Mouse (Mus musculus) brain, adult 2 months (tissue): ENCODE results near the gene Dagla.

Experiments
- DNase-seq: peaks from one replicate; pipeline ENCODE4 v3.0.0; 2011; ENCODE audit warnings: low read depth, low spot score

The Dagla gene

DNA sequence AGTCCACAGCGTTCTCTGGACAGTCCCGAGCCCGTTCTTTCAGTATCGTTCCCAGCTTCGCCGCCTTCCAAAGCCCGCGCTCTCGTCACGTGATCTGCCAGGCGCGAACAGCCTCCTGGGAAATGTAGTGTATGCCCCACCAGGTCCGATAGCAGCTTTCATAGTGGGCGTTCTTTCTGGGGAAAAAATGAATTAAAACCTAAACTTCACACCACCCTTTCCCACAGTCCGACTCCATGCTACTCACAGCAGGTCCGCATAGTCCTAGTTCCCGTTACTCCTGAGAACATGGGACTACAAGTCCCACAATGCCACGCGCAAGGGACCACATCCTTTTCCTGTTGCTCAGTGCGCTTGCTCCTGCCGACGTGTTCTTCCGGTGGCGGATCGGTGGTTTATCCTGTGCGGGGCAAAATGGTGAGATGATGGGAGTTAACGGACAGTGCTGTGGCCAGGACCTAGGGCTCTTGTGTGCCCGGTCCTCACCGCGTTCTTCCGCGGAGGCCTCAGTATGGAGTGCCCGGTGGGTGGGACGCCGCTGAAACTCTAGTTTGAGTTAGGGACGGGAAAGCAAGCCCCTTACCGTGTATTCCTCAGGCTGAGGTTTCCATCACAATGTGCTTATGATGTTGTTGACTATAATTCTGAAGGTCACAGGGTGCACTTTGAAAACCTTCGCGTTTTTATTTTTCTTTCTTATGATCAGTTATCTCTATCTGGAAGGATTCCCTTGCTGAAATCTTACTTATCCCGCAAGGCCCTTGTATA lies 100.6 kb downstream of the Dagla start, which contains the start of the genes Tmem258 and Fen1:
TSS of gene Tmem258 (plus strand) at position 167 of the 768 bp plus-strand sequence.
TSS of gene Fen1 (minus strand) at position 322 of the 768 bp plus-strand sequence.
- DNase-seq: peak; percentile 95

DNA sequence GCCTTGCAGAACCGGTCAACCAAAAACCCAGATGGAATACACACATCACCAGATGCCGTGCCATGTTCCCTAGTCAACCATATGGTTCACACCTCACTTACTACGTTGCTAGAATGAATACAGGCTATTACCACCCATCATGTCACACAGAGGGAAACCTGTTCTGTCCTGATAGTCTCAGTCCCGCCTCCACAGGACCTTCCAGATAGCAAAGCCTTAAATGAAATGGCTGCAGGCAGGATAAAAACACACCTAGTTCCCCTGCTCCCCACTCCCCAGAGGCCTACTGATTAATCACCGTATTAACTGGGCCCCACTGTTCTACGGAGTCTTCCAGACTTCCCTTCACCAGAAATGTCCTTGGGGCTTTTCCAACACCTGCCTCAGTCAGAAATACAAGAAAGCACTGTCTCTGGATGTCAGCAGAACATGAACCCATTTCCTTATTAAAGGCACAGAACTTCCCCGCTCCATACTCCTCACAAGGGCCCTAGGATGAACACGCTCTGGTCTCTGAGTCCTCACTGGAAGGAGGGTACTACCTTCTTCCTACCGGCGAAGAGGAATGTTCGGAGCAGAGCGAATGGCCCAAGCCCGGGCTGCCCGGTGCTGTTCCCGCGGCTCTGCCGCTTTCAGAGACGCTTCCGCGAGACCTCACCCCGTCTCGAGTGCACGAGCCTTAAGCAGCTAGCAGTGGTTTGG lies 101.4 kb downstream of the Dagla start:
- no peak for DNase-seq

DNA sequence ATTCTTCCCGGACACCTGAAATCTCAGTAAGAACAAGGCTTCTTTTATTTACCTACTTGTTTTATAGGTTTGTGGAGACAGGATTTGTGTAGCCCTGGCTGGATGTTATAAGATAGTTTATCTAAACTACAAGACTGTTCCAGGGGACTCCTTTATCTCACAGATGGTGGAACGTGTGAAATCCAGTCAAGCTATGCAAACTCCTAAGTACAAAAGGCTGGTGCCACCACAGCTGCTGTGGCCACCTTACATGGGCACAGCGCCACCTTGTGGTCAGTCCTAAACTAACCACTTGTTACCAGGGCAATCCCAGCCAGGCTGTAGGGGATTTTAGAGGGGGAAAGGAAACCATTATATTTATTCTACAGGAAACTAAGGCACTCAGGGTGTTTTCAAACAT lies 106.0 kb downstream of the Dagla start:
- peak; percentile 92 for DNase-seq

DNA sequence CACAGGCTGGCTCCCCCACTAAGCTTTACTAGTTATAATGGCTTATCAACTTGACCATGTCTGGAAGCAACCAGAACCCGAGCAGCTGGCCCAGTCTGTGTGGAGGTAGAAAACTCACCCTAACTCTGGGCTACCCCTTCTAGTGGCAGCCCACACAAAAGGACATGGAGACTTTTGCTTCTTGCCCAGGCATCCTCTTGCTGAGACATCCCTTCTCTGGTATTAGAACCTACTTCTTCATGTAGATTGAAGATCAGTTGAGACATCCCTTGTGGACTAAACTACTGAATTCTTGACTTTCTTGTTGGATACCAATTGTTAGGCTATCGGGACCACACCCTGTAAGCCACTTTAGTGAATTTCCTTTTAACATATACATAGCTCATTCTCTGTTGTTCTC lies 106.4 kb downstream of the Dagla start:
- DNase-seq: no peak

- DNase-seq: no peak
Observed at GRCm38 (mm10) chr19:10197130-10197529, 107.5 kb downstream of the Dagla start.
